Mouse (Mus musculus): ENCODE results near the gene Iqce. TPM values are rescaled to one million over a fixed set of nuclear protein-coding genes. Genes with fewer than 3 reads are reported as not detected.

Gene Iqce
- total and polyA plus RNA-seq, 3 experiments, result 6.4 to 21.2 TPM; not detected in 1

GRCm38 (mm10) chr5:140642076-140642475 is 60.1 kb downstream of the Iqce start (continued):
- peak; percentile 32; the same call in 1 of the 2 replicates for TF ChIP-seq TCF12 (IDR thresholded peaks at IDR 0.05; ENCODE audit: low read depth, low read length)
- TF ChIP-seq MXI1 (IDR thresholded peaks at IDR 0.05; ENCODE audit: low read depth, low read length), result peak; percentile 62; the same call in 1 of the 2 replicates
- no peak for TF ChIP-seq TBP (IDR thresholded peaks at IDR 0.05; ENCODE audit: low read depth, low read length)
- TF ChIP-seq ZNF384 (IDR thresholded peaks at IDR 0.05; ENCODE audit: low read depth, low read length), result no peak
- TF ChIP-seq JUND (IDR thresholded peaks at IDR 0.05; ENCODE audit: low read depth, low read length), result no peak
- TF ChIP-seq HCFC1 (IDR thresholded peaks at IDR 0.05; ENCODE audit: low read depth, low read length), result no peak
- peak; percentile 70 for TF ChIP-seq MAX (IDR thresholded peaks at IDR 0.05; ENCODE audit: low read length)

- Histone ChIP-seq H3K36me3 (ENCODE audit: control insufficient read depth in 1 of 2, insufficient read depth in 2 of 2, low read length in 2 of 2) (peaks cover 0 to 22% of the 10 kb centered on the region in 2 experiments; a peak in 2 of 4 replicates), H3K27me3 (ENCODE audit: control insufficient read depth in 1 of 2, insufficient read depth in 2 of 2, low read length in 2 of 2) (no peaks in the 10 kb centered on the region), H3K27ac (ENCODE audit: control insufficient read depth, low read depth, low read length) (no peak overlapping the region), H3K4me3 (ENCODE audit: control insufficient read depth in 1 of 2, insufficient read depth in 1 of 2, low read depth in 2 of 2, low read length in 2 of 2) (no peak overlapping the region), H3K9me3 (replicated peaks; ENCODE audit: insufficient read depth, low read length) (no peaks in the 10 kb centered on the region), H3K4me1 (ENCODE audit: control insufficient read depth in 1 of 2, insufficient read depth in 2 of 2, low read length in 2 of 2) (peaks cover 10 to 33% of the 10 kb centered on the region in 2 experiments), H3K9ac (ENCODE audit: control insufficient read depth, low read depth, low read length, poor library complexity, severe bottlenecking) (no peak overlapping the region), H3K79me2 (ENCODE audit: control insufficient read depth, insufficient read depth, low read length, poor library complexity) (no peaks in the 10 kb centered on the region; the same call in 1 of the 2 replicates)
- DNase-seq (ENCODE audit: low read depth, low spot score), result no peak
- no peak for TF ChIP-seq POLR2A (IDR thresholded peaks at IDR 0.05; ENCODE audit: control insufficient read depth in 1 of 2, insufficient read depth in 1 of 2, low read depth in 1 of 2, low read length in 2 of 2, poor library complexity in 1 of 2)
- TF ChIP-seq MYB (IDR thresholded peaks at IDR 0.05; ENCODE audit: low read depth, low read length), result no peak
- TF ChIP-seq POLR2AphosphoS5 (IDR thresholded peaks at IDR 0.05; ENCODE audit: borderline replicate concordance, low read depth, low read length), result no peak
- TF ChIP-seq NELFE (IDR thresholded peaks at IDR 0.05; ENCODE audit: low read depth, low read length), result no peak
- TF ChIP-seq CHD1 (IDR thresholded peaks at IDR 0.05; ENCODE audit: low read depth, low read length), result no peak
- TF ChIP-seq GATA1 (IDR thresholded peaks at IDR 0.05; ENCODE audit: low read depth, low read length), result no peak
- no peak for TF ChIP-seq MXI1 (IDR thresholded peaks at IDR 0.05; ENCODE audit: low read depth, low read length)
- no peak for TF ChIP-seq USF1 (IDR thresholded peaks at IDR 0.05; ENCODE audit: low read depth, low read length)
Measured at GRCm38 (mm10) chr5:140641254-140641928, 60.8 kb downstream of the Iqce start.

- TF ChIP-seq SMC3 (IDR thresholded peaks at IDR 0.05; ENCODE audit: low read depth, low read length) (peak; percentile 29; the same call in 1 of the 2 replicates), MAX (IDR thresholded peaks at IDR 0.05; ENCODE audit: low read length) (no peak), MXI1 (IDR thresholded peaks at IDR 0.05; ENCODE audit: low read depth, low read length) (no peak), BHLHE40 (IDR thresholded peaks at IDR 0.05; ENCODE audit: borderline replicate concordance, low read depth, low read length) (no peak), CTCF (IDR thresholded peaks at IDR 0.05 in 2 of 3, conservative IDR thresholded peaks at IDR 0.05 in 1 of 3; ENCODE audit: control insufficient read depth in 1 of 3, insufficient read depth in 1 of 3, low read depth in 2 of 3, low read length in 3 of 3, poor library complexity in 1 of 3, severe bottlenecking in 1 of 3) (peak in 1 of 3 experiments; percentile 36; a peak in 2 of 6 replicates), ZMIZ1 (IDR thresholded peaks at IDR 0.05; ENCODE audit: low read depth, low read length) (no peak), POLR2AphosphoS5 (IDR thresholded peaks at IDR 0.05; ENCODE audit: borderline replicate concordance, low read depth, low read length) (no peak), EP300 (IDR thresholded peaks at IDR 0.05; ENCODE audit: low read depth in 1 of 2, low read length in 2 of 2) (no peak), ZNF384 (IDR thresholded peaks at IDR 0.05; ENCODE audit: low read depth, low read length) (no peak), RAD21 (IDR thresholded peaks at IDR 0.05; ENCODE audit: low read depth, low read length) (peak; percentile 5), POLR2A (IDR thresholded peaks at IDR 0.05; ENCODE audit: control insufficient read depth in 1 of 2, insufficient read depth in 1 of 2, low read depth in 1 of 2, low read length in 2 of 2, poor library complexity in 1 of 2) (no peak), NRF1 (IDR thresholded peaks at IDR 0.05; ENCODE audit: insufficient read depth, low read depth, low read length, poor library complexity, severe bottlenecking) (no peak), ETS1 (IDR thresholded peaks at IDR 0.05; ENCODE audit: low read depth, low read length) (no peak)
- Histone ChIP-seq H3K9me3 (replicated peaks; ENCODE audit: insufficient read depth, low read length) (no peaks in the 10 kb centered on the region), H3K27ac (ENCODE audit: control insufficient read depth, low read depth, low read length) (no peak overlapping the region), H3K79me2 (ENCODE audit: control insufficient read depth, insufficient read depth, low read length, poor library complexity) (no peaks in the 10 kb centered on the region; the same call in 1 of the 2 replicates), H3K9ac (ENCODE audit: control insufficient read depth, low read depth, low read length, poor library complexity, severe bottlenecking) (no peak overlapping the region), H3K27me3 (ENCODE audit: control insufficient read depth in 1 of 2, insufficient read depth in 2 of 2, low read length in 2 of 2) (no peaks in the 10 kb centered on the region), H3K4me3 (ENCODE audit: control insufficient read depth in 1 of 2, insufficient read depth in 1 of 2, low read depth in 2 of 2, low read length in 2 of 2) (no peak overlapping the region), H3K4me1 (ENCODE audit: control insufficient read depth in 1 of 2, insufficient read depth in 2 of 2, low read length in 2 of 2) (peaks cover 10 to 31% of the 10 kb centered on the region in 2 experiments), H3K36me3 (ENCODE audit: control insufficient read depth in 1 of 2, insufficient read depth in 2 of 2, low read length in 2 of 2) (peaks cover 0 to 22% of the 10 kb centered on the region in 2 experiments; a peak in 2 of 4 replicates)
- peak; percentile 17 for DNase-seq (ENCODE audit: low read depth, low spot score)
Measured at GRCm38 (mm10) chr5:140640812-140641211, 61.4 kb downstream of the Iqce start.

Data from MEL (cell line).